Mouse (Mus musculus) lung, postnatal 0 days (tissue): ENCODE results near the gene Tnni1. TPM values are rescaled to one million over a fixed set of nuclear protein-coding genes. Genes with fewer than 3 reads are reported as not detected.

Experiments used
- ATAC-seq: fragments of 200-750 bp; cut with Nextera tagmentation; 2 replicates; pipeline ENCODE4 v1.8.0; 2017; ENCODE audit warnings: moderate library complexity
- DNase-seq: peaks from one replicate; pipeline ENCODE4 v3.0.0-alpha.2; 2016; ENCODE audit warnings: low spot score
- H3K27ac ChIP-seq: fragments of 300-500 bp; sonication (generic); 2 replicates; pipeline ENCODE4 v1.5.1; 2014; ENCODE audit warnings: antibody characterized with exemption, mild to moderate bottlenecking, low read length, mixed read lengths
- H3K27me3 ChIP-seq: fragments of 300-500 bp; sonication (generic); replicated peaks from 2 replicates; pipeline ENCODE4 v1.6.1; 2014; ENCODE audit warnings: low read length, mixed read lengths; ENCODE audit not compliant: insufficient read depth
- H3K36me3 ChIP-seq: fragments of 300-500 bp; sonication (generic); 2 replicates; pipeline ENCODE4 v1.6.1; 2014; ENCODE audit warnings: low read length, mixed read lengths; ENCODE audit not compliant: insufficient read depth
- H3K4me1 ChIP-seq: fragments of 300-500 bp; sonication (generic); 2 replicates; pipeline ENCODE4 v1.6.1; 2014; ENCODE audit warnings: antibody characterized with exemption, low read depth, low read length, mixed read lengths; ENCODE audit not compliant: insufficient read depth
- H3K4me2 ChIP-seq: fragments of 300-500 bp; sonication (generic); replicated peaks from 2 replicates; pipeline ENCODE4 v1.6.1; 2014; ENCODE audit warnings: low read depth, mild to moderate bottlenecking, low read length, moderate library complexity, mixed read lengths
- H3K4me3 ChIP-seq: fragments of 300-500 bp; sonication (generic); 2 replicates; pipeline ENCODE4 v1.5.1; 2014; ENCODE audit warnings: low read depth, low read length
- H3K9ac ChIP-seq: fragments of 300-500 bp; sonication (generic); replicated peaks from 2 replicates; pipeline ENCODE4 v1.6.1; 2014; ENCODE audit warnings: low read depth, mild to moderate bottlenecking
- H3K9me3 ChIP-seq: fragments of 300-500 bp; sonication (generic); 2 replicates; pipeline ENCODE4 v1.6.1; 2016; ENCODE audit warnings: low read length, mixed read lengths
- CTCF ChIP-seq: IDR thresholded peaks from 2 replicates; pipeline ENCODE4 v1.5.1; 2016; ENCODE audit warnings: antibody characterized with exemption, mild to moderate bottlenecking
- EP300 ChIP-seq: IDR thresholded peaks from 2 replicates; pipeline ENCODE4 v1.6.1; 2016; ENCODE audit warnings: antibody characterized with exemption, mild to moderate bottlenecking, control low read depth
- WGBS: fragments of 180-500 bp; shearing (Covaris S2); extraction: QIAGEN DNeasy Blood & Tissue Kit; methylation state at CpG from one replicate; pipeline ENCODE4 v1.1.7; 2014; 5-methylcytosine and 5-hydroxymethylcytosine counted together
- polyA plus RNA-seq: library from polyadenylated mRNA; unstranded; fragments of >200 nt; fragmentation: Nextera tagmentation; extraction: Ambion mirVana; gene quantifications from 2 replicates; pipeline ENCODE4 v1.2.1, GENCODE M21; 2015

The Tnni1 gene
- polyA plus RNA-seq, 1 experiment from 2014 or later, result 26.1 TPM

DNA sequence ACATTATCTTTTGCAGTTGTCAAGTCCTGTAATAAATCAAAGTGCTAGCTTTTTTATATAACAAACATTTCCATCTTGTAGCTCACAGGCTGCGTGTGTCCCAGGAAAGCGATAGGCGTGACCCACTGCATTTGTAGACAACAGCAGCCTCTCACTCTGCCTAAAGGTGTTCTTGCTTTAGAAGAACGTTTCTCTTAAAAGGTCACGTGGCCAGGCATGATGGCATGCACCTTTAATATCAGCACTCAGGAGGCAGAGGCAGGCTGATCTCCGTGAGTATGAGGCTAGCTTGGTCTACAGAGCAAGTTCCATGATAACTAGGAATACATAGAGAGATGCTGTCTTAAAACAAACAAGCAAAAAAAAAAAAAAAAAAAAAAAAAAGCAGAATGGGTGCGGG, 79.3 kb downstream of the Tnni1 start:
- Histone ChIP-seq H3K4me1 (no peaks in the 10 kb centered on the region), H3K27ac (no peak overlapping the region), H3K4me2 (no peak overlapping the region), H3K9me3 (no peaks in the 10 kb centered on the region), H3K4me3 (no peak overlapping the region), H3K27me3 (no peaks in the 10 kb centered on the region), H3K9ac (no peak overlapping the region), H3K36me3 (no peaks in the 10 kb centered on the region)
- DNase-seq (no peak), ATAC-seq (no peak)
- 88% methylated on average over 7 of the region's 7 CpGs for WGBS
- no peak for TF ChIP-seq EP300
- TF ChIP-seq CTCF, result no peak

Other genes with a start within 250 kb of the Tnni1 start
- gene Nav1, start 172.1 kb upstream of the Tnni1 start, polyA plus RNA-seq, result 5.7 and 6.1 TPM in 2 replicates
- gene Csrp1, start 59.4 kb upstream of the Tnni1 start, polyA plus RNA-seq, result 449 and 545 TPM in 2 replicates
- gene Phlda3, start 13.3 kb upstream of the Tnni1 start, polyA plus RNA-seq, result 80.7 and 82.0 TPM in 2 replicates
- 4.4 and 6.0 TPM in 2 replicates for gene Lad1, start 39.2 kb downstream of the Tnni1 start, polyA plus RNA-seq
- gene Tnnt2, start 56.9 kb downstream of the Tnni1 start, polyA plus RNA-seq, result 84.6 and 115 TPM in 2 replicates
- 0.02 TPM in 2 replicates for gene Pkp1, start 139.8 kb downstream of the Tnni1 start, polyA plus RNA-seq
- gene Igfn1, start 226.9 kb downstream of the Tnni1 start, polyA plus RNA-seq, result not detected in 2 replicates
- 99.1 and 106 TPM in 2 replicates for gene Tmem9, start 228.7 kb downstream of the Tnni1 start, polyA plus RNA-seq